Mouse (Mus musculus) urinary bladder, postnatal 14 days (tissue): ENCODE measurements around the gene Dbndd2.

Experiments used
- DNase-seq: peaks from one replicate; pipeline ENCODE4 v3.0.0; 2021; ENCODE audit warnings: low spot score

The Dbndd2 gene

GRCm38 (mm10) chr2:164485681-164486257 is at the start of gene Dbndd2:
Gene Dbndd2 (plus strand): TSS chr2:164486106.
- peak; percentile 69 for DNase-seq

- no peak for DNase-seq
Observed at GRCm38 (mm10) chr2:164436215-164436913, 49.5 kb upstream of the Dbndd2 start.

- peak; percentile 47 for DNase-seq
Observed at GRCm38 (mm10) chr2:164436961-164437360, 48.9 kb upstream of the Dbndd2 start.

- no peak for DNase-seq
Observed at GRCm38 (mm10) chr2:164437710-164438109, 48.2 kb upstream of the Dbndd2 start.

GRCm38 (mm10) chr2:164438257-164438656 is 47.6 kb upstream of the Dbndd2 start:
- DNase-seq = peak; percentile 69

GRCm38 (mm10) chr2:164439001-164439421 is 46.9 kb upstream of the Dbndd2 start:
- no peak for DNase-seq

- peak; percentile 78 for DNase-seq
Observed at GRCm38 (mm10) chr2:164440314-164440713, 45.6 kb upstream of the Dbndd2 start.

GRCm38 (mm10) chr2:164441155-164441554 is 44.8 kb upstream of the Dbndd2 start:
- DNase-seq = no peak

GRCm38 (mm10) chr2:164441731-164442130 is 44.2 kb upstream of the Dbndd2 start:
- DNase-seq = no peak

GRCm38 (mm10) chr2:164442315-164443050 is 43.4 kb upstream of the Dbndd2 start:
- peak; percentile 77 for DNase-seq

GRCm38 (mm10) chr2:164443051-164443437 is 42.9 kb upstream of the Dbndd2 start:
- DNase-seq = peak; percentile 89

GRCm38 (mm10) chr2:164443460-164444000 is 42.4 kb upstream of the Dbndd2 start, which contains the start of gene Sdc4:
Gene Sdc4 (minus strand): TSS chr2:164443887.
- DNase-seq = no peak

GRCm38 (mm10) chr2:164444701-164445100 is 41.2 kb upstream of the Dbndd2 start:
- no peak for DNase-seq

- no peak for DNase-seq
Observed at GRCm38 (mm10) chr2:164445399-164446085, 40.4 kb upstream of the Dbndd2 start.

- no peak for DNase-seq
Observed at GRCm38 (mm10) chr2:164446086-164446469, 39.8 kb upstream of the Dbndd2 start.

- DNase-seq = no peak
Observed at GRCm38 (mm10) chr2:164448140-164448539, 37.8 kb upstream of the Dbndd2 start.

GRCm38 (mm10) chr2:164448921-164449320 is 37.0 kb upstream of the Dbndd2 start:
- no peak for DNase-seq

GRCm38 (mm10) chr2:164449341-164450042 is 36.4 kb upstream of the Dbndd2 start:
- no peak for DNase-seq

- DNase-seq = no peak
Observed at GRCm38 (mm10) chr2:164452000-164452676, 33.8 kb upstream of the Dbndd2 start.

GRCm38 (mm10) chr2:164453047-164453757 is 32.7 kb upstream of the Dbndd2 start:
- no peak for DNase-seq
